Comparison of ENCODE assay signal across 8 mouse cellular contexts in genomic region chr17:67698301-67698700, GRCm38 (mm10). TPM values are rescaled to one million over a fixed set of nuclear protein-coding genes. Genes with fewer than 3 reads are reported as not detected.
DNase-seq lines count a peak whose midpoint lies in the region; ATAC-seq and TF ChIP-seq lines count a peak whose summit lies in the region.

No protein-coding gene starts in this region.

- H3K36me3 ChIP-seq in kidney, postnatal 0 days (ENCODE audit: insufficient read depth, low read length) = no peaks in the 10 kb centered on the region
- no peaks in the 10 kb centered on the region for H3K36me3 ChIP-seq in hindbrain, embryonic 12.5 days
- H3K36me3 ChIP-seq in midbrain, embryonic 11.5 days (ENCODE audit: control insufficient read depth, insufficient read depth, low read length) = no peaks in the 10 kb centered on the region

- peaks cover 14% of the 10 kb centered on the region; the same call in 1 of the 2 replicates for H3K4me1 ChIP-seq in kidney, postnatal 0 days (replicated peaks; ENCODE audit: insufficient read depth, low read length)
- peaks cover 52% of the 10 kb centered on the region for H3K4me1 ChIP-seq in hindbrain, embryonic 12.5 days
- H3K4me1 ChIP-seq in midbrain, embryonic 11.5 days (ENCODE audit: control insufficient read depth, insufficient read depth, low read length) = peaks cover 20% of the 10 kb centered on the region

- WGBS in kidney, postnatal 0 days = 3% methylated on average over 13 of the region's 13 CpGs
- under 1% methylated on average over 13 of the region's 13 CpGs for WGBS in hindbrain, embryonic 12.5 days
- WGBS in midbrain, embryonic 11.5 days = under 1% methylated on average over 13 of the region's 13 CpGs

- 0 out of 2 replicates have a peak overlapping the region, but pooled peaks have one; percentile 78 for H3K9ac ChIP-seq in kidney, postnatal 0 days (ENCODE audit: low read depth, low read length)
- H3K9ac ChIP-seq in hindbrain, embryonic 12.5 days = peak overlapping the region; percentile 83
- peak overlapping the region; percentile 85 for H3K9ac ChIP-seq in midbrain, embryonic 11.5 days (ENCODE audit: low read length)

- H3K4me3 ChIP-seq in kidney, postnatal 0 days (replicated peaks; ENCODE audit: low read depth, low read length) = peak overlapping the region; percentile 77
- H3K4me3 ChIP-seq in hindbrain, embryonic 12.5 days = peak overlapping the region; percentile 81
- peak overlapping the region; percentile 86 for H3K4me3 ChIP-seq in midbrain, embryonic 11.5 days (ENCODE audit: low read depth, low read length)

- no peaks in the 10 kb centered on the region for H3K27me3 ChIP-seq in kidney, postnatal 0 days (ENCODE audit: insufficient read depth, low read length)
- H3K27me3 ChIP-seq in hindbrain, embryonic 12.5 days = no peaks in the 10 kb centered on the region
- no peaks in the 10 kb centered on the region for H3K27me3 ChIP-seq in midbrain, embryonic 11.5 days (ENCODE audit: control insufficient read depth, insufficient read depth, low read length)

- peak; percentile 66 for DNase-seq in kidney, postnatal 0 days (ENCODE audit: low spot score)
- no peak for DNase-seq in kidney, adult 11 months
- DNase-seq in embryo, embryonic 10.5 days (ENCODE audit: low spot score) = peak; percentile 87
- peak; percentile 98 for DNase-seq in midbrain, embryonic 11.5 days (ENCODE audit: low spot score, missing footprints)
- DNase-seq in spleen, postnatal 36 days (ENCODE audit: low spot score in 2 of 2) = no peak
- DNase-seq in thymus, postnatal 0 days (ENCODE audit: low spot score) = no peak

- no peak for ATAC-seq in kidney, postnatal 0 days (replicated peaks; ENCODE audit: low FRiP score, low read depth)
- peak; percentile 77 for ATAC-seq in hindbrain, embryonic 12.5 days (ENCODE audit: low FRiP score)
- ATAC-seq in midbrain, embryonic 11.5 days (ENCODE audit: low FRiP score) = peak; percentile 75
- no peak for ATAC-seq in megakaryocyte-erythroid progenitor cell, adult 5-6 weeks (replicated peaks; ENCODE audit: low FRiP score, low TSS enrichment, poor library complexity, severe bottlenecking)

- no peak for TF ChIP-seq CTCF in kidney, postnatal 0 days (IDR thresholded peaks at IDR 0.05; ENCODE audit: low read depth)

- H3K4me2 ChIP-seq in kidney, postnatal 0 days (ENCODE audit: low read length) = peak overlapping the region; percentile 99
- H3K4me2 ChIP-seq in hindbrain, embryonic 12.5 days (replicated peaks) = peak overlapping the region; percentile 92
- peak overlapping the region; percentile 85 for H3K4me2 ChIP-seq in midbrain, embryonic 11.5 days

- H3K9me3 ChIP-seq in kidney, postnatal 0 days (replicated peaks; ENCODE audit: low read length) = no peaks in the 10 kb centered on the region
- H3K9me3 ChIP-seq in hindbrain, embryonic 12.5 days (replicated peaks) = no peaks in the 10 kb centered on the region
- no peaks in the 10 kb centered on the region for H3K9me3 ChIP-seq in midbrain, embryonic 11.5 days (ENCODE audit: control insufficient read depth, low read length)

- no peak overlapping the region for H3K27ac ChIP-seq in kidney, postnatal 0 days
- peak overlapping the region; percentile 80 for H3K27ac ChIP-seq in hindbrain, embryonic 12.5 days
- peak overlapping the region; percentile 85 for H3K27ac ChIP-seq in midbrain, embryonic 11.5 days (ENCODE audit: low read depth, low read length)

RNA-seq across cellular contexts. Expression of gene Lama1, which starts 1.2 kb away (rescaled TPM):
- 20.1 and 24.9 TPM in 2 replicates for polyA plus RNA-seq in kidney, postnatal 0 days (2015; fragmentation: Nextera tagmentation; extraction: Ambion mirVana)
- 14.7 and 19.2 TPM in 2 replicates for polyA plus RNA-seq in hindbrain, embryonic 12.5 days (2016; fragmentation: Nextera tagmentation; extraction: Ambion mirVana)
- 21.3 and 23.7 TPM in 2 replicates for polyA plus RNA-seq in midbrain, embryonic 11.5 days (2014; fragmentation: Nextera tagmentation; extraction: Ambion mirVana)
- polyA plus RNA-seq in thymus, postnatal 0 days (2015; fragmentation: Nextera tagmentation; extraction: Ambion mirVana) = 0.05 and 0.24 TPM in 2 replicates
- total RNA-seq in megakaryocyte-erythroid progenitor cell, adult 5-6 weeks (2014; fragmentation: Nextera tagmentation) = not detected in 2 replicates
- total RNA-seq in megakaryocyte-erythroid progenitor cell, adult 5-6 weeks (2017) = not detected in 2 replicates

Comparison
In these comparisons a context has a peak if more than half of its experiments do, and no peak if none do; other contexts are left out.
1. DNase-seq: peak in kidney, postnatal 0 days (single experiment), embryo, embryonic 10.5 days (single experiment) and midbrain, embryonic 11.5 days (single experiment); none in kidney, adult 11 months (single experiment), spleen, postnatal 36 days (0 of 2) and thymus, postnatal 0 days (single experiment).
2. ATAC-seq: peak in hindbrain, embryonic 12.5 days (single experiment) and midbrain, embryonic 11.5 days (single experiment); none in kidney, postnatal 0 days (single experiment) and megakaryocyte-erythroid progenitor cell, adult 5-6 weeks (single experiment).
3. RNA of gene Lama1, which starts 1.2 kb away (polyA plus RNA-seq): 21.3 to 23.7 TPM in midbrain, embryonic 11.5 days, 20.1 to 24.9 TPM in kidney, postnatal 0 days and 14.7 to 19.2 TPM in hindbrain, embryonic 12.5 days; 0.05 to 0.24 TPM in thymus, postnatal 0 days; every median in the first group is over 10 times any median in the second.
4. Peak in every context shown above with its lines, with median percentiles within 50 percentile points of each other: H3K4me2 ChIP-seq, H3K4me3 ChIP-seq and H3K9ac ChIP-seq.